Mouse (Mus musculus) intestine, embryonic 15.5 days (tissue): Measurements from ENCODE around the gene Wrb. TPM values are rescaled to one million over a fixed set of nuclear protein-coding genes. Genes with fewer than 3 reads are reported as not detected.
"Not testable (repeated sequence)": the region's sequence is repeated elsewhere in the genome, so short reads cannot be mapped to it uniquely, and the experiment has no call there.

Source experiments
- ATAC-seq: fragments of 200-750 bp; cut with Nextera tagmentation; 2 replicates; pipeline ENCODE4 v1.8.0; 2017; ENCODE audit warnings: moderate TSS enrichment, moderate library complexity
- H3K27ac ChIP-seq: fragments of 300-500 bp; sonication (generic); 2 replicates; pipeline ENCODE4 v1.5.1; 2015; ENCODE audit warnings: mild to moderate bottlenecking, inconsistent platforms
- H3K27me3 ChIP-seq: fragments of 300-500 bp; sonication (generic); replicated peaks from 2 replicates; pipeline ENCODE4 v1.6.1; 2015; ENCODE audit warnings: inconsistent platforms
- H3K36me3 ChIP-seq: fragments of 300-500 bp; sonication (generic); 2 replicates; pipeline ENCODE4 v1.6.1; 2015; ENCODE audit warnings: inconsistent platforms
- H3K4me1 ChIP-seq: fragments of 300-500 bp; sonication (generic); replicated peaks from 2 replicates; pipeline ENCODE4 v1.6.1; 2015; ENCODE audit warnings: inconsistent platforms
- H3K4me2 ChIP-seq: fragments of 300-500 bp; sonication (generic); replicated peaks from 2 replicates; pipeline ENCODE4 v1.6.1; 2015; ENCODE audit warnings: mild to moderate bottlenecking, inconsistent platforms
- H3K4me3 ChIP-seq: fragments of 300-500 bp; sonication (generic); replicated peaks from 2 replicates; pipeline ENCODE4 v1.5.1; 2015; ENCODE audit warnings: inconsistent platforms
- H3K9ac ChIP-seq: fragments of 300-500 bp; sonication (generic); 2 replicates; pipeline ENCODE4 v1.6.1; 2015; ENCODE audit warnings: inconsistent platforms
- H3K9me3 ChIP-seq: fragments of 300-500 bp; sonication (generic); 2 replicates; pipeline ENCODE4 v1.6.1; 2016; ENCODE audit warnings: inconsistent platforms
- WGBS: fragments of 180-500 bp; shearing (Covaris S2); methylation state at CpG from one replicate; pipeline ENCODE4 v1.1.7; 2015; 5-methylcytosine and 5-hydroxymethylcytosine counted together
- polyA plus RNA-seq: library from polyadenylated mRNA; unstranded; fragments of >200 nt; fragmentation: Nextera tagmentation; extraction: Ambion mirVana; gene quantifications from 2 replicates; pipeline ENCODE4 v1.2.1, GENCODE M21; 2015

Gene Wrb
- polyA plus RNA-seq, 1 experiment from 2014 or later: 61.6 TPM

DNA sequence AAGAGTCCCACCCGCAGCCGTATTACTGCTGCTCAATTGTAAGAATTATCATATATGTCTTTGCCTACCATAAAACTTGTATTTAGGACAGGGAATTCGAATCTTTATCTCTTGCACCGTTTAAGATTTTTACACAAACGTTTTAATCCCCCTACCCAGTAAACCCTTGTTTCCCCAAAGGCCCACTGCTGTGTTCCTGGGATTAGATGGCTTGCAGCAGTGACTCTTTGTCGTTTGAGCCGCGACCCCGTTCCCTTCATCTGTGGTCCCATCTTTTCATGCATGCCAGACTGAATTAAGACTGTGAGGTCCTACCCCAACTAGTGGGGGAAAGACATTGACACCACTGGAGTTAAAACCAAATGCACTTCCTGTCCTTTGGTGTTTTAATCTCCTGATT is 16.7 kb upstream of the Wrb start:
- peaks cover 11% of the 10 kb centered on the region for H3K36me3 ChIP-seq
- 1% methylated on average over 9 of the region's 9 CpGs for WGBS
- H3K4me2 ChIP-seq: peak overlapping the region; percentile 71
- H3K4me3 ChIP-seq: peak overlapping the region; percentile 92
- peaks cover 16% of the 10 kb centered on the region for H3K4me1 ChIP-seq
- H3K27ac ChIP-seq: peak overlapping the region; percentile 94
- H3K9ac ChIP-seq: peak overlapping the region; percentile 93
- no peaks in the 10 kb centered on the region for H3K27me3 ChIP-seq
- H3K9me3 ChIP-seq: no peaks in the 10 kb centered on the region
- no peak for ATAC-seq

DNA sequence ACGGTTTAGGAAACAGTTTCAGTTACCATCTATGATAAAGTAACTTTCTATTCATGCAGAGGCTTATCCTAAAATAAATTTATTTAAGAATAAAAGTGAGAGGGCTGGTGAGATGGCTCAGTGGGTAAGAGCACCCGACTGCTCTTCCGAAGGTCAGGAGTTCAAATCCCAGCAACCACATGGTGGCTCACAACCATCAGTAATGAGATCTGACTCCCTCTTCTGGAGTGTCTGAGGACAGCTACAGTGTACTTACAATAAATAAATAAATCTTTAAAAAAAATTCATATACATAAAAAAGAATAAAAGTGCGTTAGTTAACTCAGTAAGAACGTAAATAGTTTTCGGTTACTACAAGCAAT is 478 bp upstream of the Wrb start:
- ATAC-seq: peak; percentile 39
- H3K4me1 ChIP-seq: peaks cover 12% of the 10 kb centered on the region; the same call in 1 of the 2 replicates
- H3K9me3 ChIP-seq, H3K27me3 ChIP-seq, H3K9ac ChIP-seq, H3K36me3 ChIP-seq, H3K27ac ChIP-seq, H3K4me2 ChIP-seq, H3K4me3 ChIP-seq: not testable (repeated sequence)
- WGBS: 24% methylated on average over 6 of the region's 6 CpGs

GRCm38 (mm10) chr16:96145814-96146213 is 607 bp downstream of the Wrb start:
- H3K27ac ChIP-seq: peak overlapping the region; percentile 13
- peak overlapping the region; percentile 49 for H3K9ac ChIP-seq
- WGBS: 2% methylated on average over 5 of the region's 5 CpGs
- peak overlapping the region; percentile 62 for H3K4me2 ChIP-seq
- no peaks in the 10 kb centered on the region for H3K9me3 ChIP-seq
- H3K36me3 ChIP-seq: no peaks in the 10 kb centered on the region
- no peaks in the 10 kb centered on the region for H3K27me3 ChIP-seq
- no peak for ATAC-seq
- H3K4me3 ChIP-seq: peak overlapping the region; percentile 69
- peaks cover 18% of the 10 kb centered on the region; the same call in 1 of the 2 replicates for H3K4me1 ChIP-seq

DNA sequence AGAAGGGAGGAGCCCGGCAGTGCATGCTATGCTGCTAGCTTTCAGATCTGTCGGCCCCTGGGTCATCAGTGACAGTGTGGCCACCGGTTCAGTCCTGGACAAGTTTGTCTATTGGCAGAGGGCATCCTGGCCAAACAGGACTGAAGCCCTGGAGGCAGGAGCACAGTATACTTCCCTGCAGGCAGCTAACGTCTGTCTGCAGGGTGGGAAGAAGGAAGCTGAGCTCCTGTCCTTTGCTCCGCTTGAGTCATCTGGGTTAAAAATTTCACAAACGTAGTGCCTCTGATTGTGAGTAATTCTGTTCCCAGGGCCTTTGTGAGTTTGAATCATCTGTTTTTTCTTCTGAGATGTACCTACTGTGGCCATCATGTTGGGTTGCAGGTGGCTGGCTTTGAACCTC is 3.6 kb downstream of the Wrb start:
- Histone ChIP-seq H3K9me3 (no peaks in the 10 kb centered on the region), H3K27me3 (no peaks in the 10 kb centered on the region), H3K9ac (peak overlapping the region; percentile 18; the same call in 1 of the 2 replicates), H3K4me1 (peaks cover 25% of the 10 kb centered on the region; the same call in 1 of the 2 replicates), H3K4me2 (no peak overlapping the region), H3K4me3 (no peak overlapping the region), H3K27ac (peak overlapping the region; percentile 61), H3K36me3 (no peaks in the 10 kb centered on the region)
- 63% methylated on average over 6 of the region's 6 CpGs for WGBS
- ATAC-seq: no peak

- no peak overlapping the region for H3K4me3 ChIP-seq
- H3K4me2 ChIP-seq: no peak overlapping the region
- ATAC-seq: no peak
- 43% methylated on average over 9 of the region's 9 CpGs for WGBS
- H3K27me3 ChIP-seq: no peaks in the 10 kb centered on the region
- H3K9me3 ChIP-seq: no peaks in the 10 kb centered on the region
- H3K27ac ChIP-seq: peak overlapping the region; percentile 61
- peaks cover 25% of the 10 kb centered on the region; the same call in 1 of the 2 replicates for H3K4me1 ChIP-seq
- H3K36me3 ChIP-seq: no peaks in the 10 kb centered on the region
- H3K9ac ChIP-seq: no peak overlapping the region
Measured at GRCm38 (mm10) chr16:96149311-96149710, 4.1 kb downstream of the Wrb start.

- Histone ChIP-seq H3K9me3 (no peaks in the 10 kb centered on the region), H3K4me1 (peaks cover 25% of the 10 kb centered on the region; the same call in 1 of the 2 replicates), H3K27ac (no peak overlapping the region), H3K9ac (no peak overlapping the region), H3K4me2 (no peak overlapping the region; the same call in 1 of the 2 replicates), H3K4me3 (no peak overlapping the region), H3K27me3 (no peaks in the 10 kb centered on the region), H3K36me3 (no peaks in the 10 kb centered on the region; the same call in 1 of the 2 replicates)
- 53% methylated on average over 4 of the region's 4 CpGs for WGBS
- ATAC-seq: peak; percentile 65
Measured at GRCm38 (mm10) chr16:96150995-96151394, 5.8 kb downstream of the Wrb start.

DNA sequence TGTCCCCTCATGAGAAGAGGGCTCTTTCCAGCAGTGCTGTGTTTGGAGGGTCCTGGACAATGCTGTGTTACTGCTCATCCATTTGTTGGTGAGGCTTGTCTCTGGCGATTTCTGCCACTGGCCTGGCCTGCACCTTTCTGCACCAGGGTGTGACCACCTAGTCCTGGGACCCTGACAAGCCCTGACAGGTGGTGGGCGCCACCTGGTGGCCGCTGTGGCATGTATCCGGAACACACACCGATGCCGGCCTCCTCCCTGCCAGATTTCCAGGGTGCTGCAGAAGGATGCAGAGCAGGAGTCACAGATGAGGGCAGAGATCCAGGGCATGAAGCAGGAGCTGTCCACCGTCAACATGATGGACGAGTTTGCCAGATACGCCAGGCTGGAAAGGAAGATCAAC is 6.3 kb downstream of the Wrb start:
- Histone ChIP-seq H3K27ac (no peak overlapping the region), H3K9ac (no peak overlapping the region)
- 18% methylated on average over 9 of the region's 9 CpGs for WGBS

DNA sequence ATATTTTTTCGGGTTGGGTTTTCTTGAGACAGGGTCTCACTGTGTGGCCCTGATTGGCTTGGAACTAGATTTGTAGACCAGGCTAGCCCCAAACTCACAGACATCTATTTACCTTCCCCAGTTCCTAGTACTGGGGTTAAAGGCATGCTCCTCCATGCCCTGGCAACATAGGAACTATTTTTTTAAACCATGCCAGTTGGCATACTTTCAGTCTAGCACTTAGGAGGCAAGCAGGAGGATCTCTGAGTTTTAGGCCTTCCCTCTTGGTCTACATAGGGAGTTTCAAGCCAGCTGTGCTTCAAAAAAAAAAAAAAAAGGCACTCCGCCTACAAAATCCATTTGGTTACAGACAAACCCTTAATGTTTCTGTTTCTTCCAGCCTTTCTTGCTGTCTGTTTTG is 9.3 kb downstream of the Wrb start:
- H3K27me3 ChIP-seq: no peaks in the 10 kb centered on the region
- no peak overlapping the region for H3K4me3 ChIP-seq
- WGBS: 95% methylated on average over 2 of the region's 2 CpGs
- H3K27ac ChIP-seq: no peak overlapping the region
- no peak overlapping the region for H3K9ac ChIP-seq
- ATAC-seq: no peak
- no peaks in the 10 kb centered on the region for H3K9me3 ChIP-seq
- peaks cover 17% of the 10 kb centered on the region for H3K4me1 ChIP-seq
- H3K4me2 ChIP-seq: no peak overlapping the region
- no peaks in the 10 kb centered on the region; the same call in 1 of the 2 replicates for H3K36me3 ChIP-seq

More for the DNA sequence above, 6.3 kb downstream of the Wrb start:
- Histone ChIP-seq H3K36me3 (no peaks in the 10 kb centered on the region; the same call in 1 of the 2 replicates), H3K27me3 (no peaks in the 10 kb centered on the region), H3K9me3 (no peaks in the 10 kb centered on the region), H3K4me2 (no peak overlapping the region), H3K4me1 (peaks cover 21% of the 10 kb centered on the region; the same call in 1 of the 2 replicates), H3K4me3 (no peak overlapping the region)
- ATAC-seq: peak; percentile 54; the same call in 1 of the 2 replicates

GRCm38 (mm10) chr16:96156019-96156418 is 10.8 kb downstream of the Wrb start:
- Histone ChIP-seq H3K9ac (no peak overlapping the region), H3K4me2 (no peak overlapping the region), H3K27me3 (no peaks in the 10 kb centered on the region), H3K27ac (no peak overlapping the region), H3K9me3 (no peaks in the 10 kb centered on the region), H3K36me3 (no peaks in the 10 kb centered on the region; the same call in 1 of the 2 replicates), H3K4me3 (no peak overlapping the region), H3K4me1 (peaks cover 13% of the 10 kb centered on the region)
- 88% methylated on average over 8 of the region's 8 CpGs for WGBS
- no peak for ATAC-seq

- Histone ChIP-seq H3K9ac (no peak overlapping the region), H3K27ac (no peak overlapping the region), H3K4me3 (no peak overlapping the region), H3K9me3 (no peaks in the 10 kb centered on the region), H3K4me1 (peaks cover 8% of the 10 kb centered on the region), H3K4me2 (no peak overlapping the region), H3K36me3 (no peaks in the 10 kb centered on the region; the same call in 1 of the 2 replicates), H3K27me3 (no peaks in the 10 kb centered on the region)
- 90% methylated on average over 11 of the region's 11 CpGs for WGBS
- no peak for ATAC-seq
Measured at GRCm38 (mm10) chr16:96157171-96157570, 12.0 kb downstream of the Wrb start.

DNA sequence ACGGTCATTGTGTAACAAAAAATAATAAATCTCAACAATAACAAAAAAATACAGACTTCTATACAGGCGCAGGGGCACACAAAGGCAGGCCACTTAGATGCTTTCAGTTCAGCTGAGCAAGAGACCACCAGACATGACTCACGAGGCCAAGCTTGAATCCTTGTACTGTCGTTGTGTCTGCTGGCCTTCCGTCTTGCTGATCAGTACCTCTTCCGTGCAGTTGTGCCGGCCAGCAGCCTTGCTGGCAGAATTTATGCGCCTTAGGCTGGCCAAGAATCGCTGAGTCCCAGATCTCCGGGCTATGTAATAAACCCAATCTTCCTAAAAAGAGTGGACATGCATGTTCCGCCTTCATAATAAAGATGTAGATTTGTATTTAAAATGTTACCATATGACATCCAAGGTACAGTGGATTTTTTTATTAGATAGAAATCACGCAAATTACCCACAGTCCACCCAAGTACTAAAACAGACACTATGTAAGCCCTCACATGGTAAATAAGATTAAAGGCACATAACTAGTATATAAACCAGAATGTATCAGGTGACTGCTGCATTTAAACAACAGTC is 13.4 kb downstream of the Wrb start:
- peaks cover 8% of the 10 kb centered on the region for H3K4me1 ChIP-seq
- peak overlapping the region; percentile 90 for H3K9ac ChIP-seq
- 56% methylated on average over 12 of the region's 12 CpGs for WGBS
- H3K9me3 ChIP-seq: no peaks in the 10 kb centered on the region
- H3K27me3 ChIP-seq: no peaks in the 10 kb centered on the region
- peak overlapping the region; percentile 99 for H3K4me2 ChIP-seq
- ATAC-seq: peak; percentile 14; the same call in 1 of the 2 replicates
- peak overlapping the region; percentile 65 for H3K4me3 ChIP-seq
- peak overlapping the region; percentile 71; the same call in 1 of the 2 replicates for H3K27ac ChIP-seq
- H3K36me3 ChIP-seq: no peaks in the 10 kb centered on the region; the same call in 1 of the 2 replicates

DNA sequence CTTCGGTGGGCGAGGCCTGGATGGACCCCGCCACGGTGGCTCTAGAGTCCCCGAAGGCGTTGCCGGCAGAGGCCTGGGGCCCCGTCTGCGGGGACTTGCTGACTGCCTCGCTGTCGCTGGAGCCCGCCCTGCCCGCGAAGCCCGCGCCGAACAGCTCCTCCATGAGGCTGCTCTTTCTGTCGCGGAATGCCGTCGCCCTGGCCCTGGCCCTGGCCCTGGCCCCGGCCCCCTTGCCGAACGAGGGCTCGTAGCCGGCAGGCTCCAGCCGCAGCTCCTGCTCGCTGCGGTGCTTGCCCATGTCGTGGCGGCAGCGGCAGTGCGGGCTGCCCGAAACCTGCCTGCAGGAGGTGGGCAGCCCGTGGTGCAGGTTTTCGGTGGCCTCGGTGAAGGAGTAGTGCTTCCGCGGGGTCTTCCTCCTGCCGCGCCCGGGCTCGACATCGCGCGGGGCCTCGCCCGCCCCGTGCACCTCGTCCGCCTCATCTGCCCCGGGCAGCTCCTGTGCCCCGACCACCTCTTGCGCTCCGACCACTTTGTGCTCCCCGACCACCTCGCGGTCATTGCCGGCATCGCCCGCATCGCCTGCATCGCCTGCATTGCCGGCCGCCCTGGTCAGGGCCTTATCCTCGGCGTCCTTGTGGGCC is 14.0 kb downstream of the Wrb start:
- Histone ChIP-seq H3K36me3 (no peaks in the 10 kb centered on the region; the same call in 1 of the 2 replicates), H3K27ac (peak overlapping the region; percentile 71), H3K9me3 (no peaks in the 10 kb centered on the region), H3K27me3 (no peaks in the 10 kb centered on the region), H3K4me1 (peaks cover 8% of the 10 kb centered on the region), H3K4me2 (peak overlapping the region; percentile 99), H3K9ac (peak overlapping the region; percentile 90), H3K4me3 (peak overlapping the region; percentile 65)
- peak; percentile 87 for ATAC-seq
- WGBS: 1% methylated on average over 63 of the region's 67 CpGs
